Mouse (Mus musculus) heart, postnatal 14 days (tissue): ENCODE data around the gene Ttll11. TPM values are rescaled to one million over a fixed set of nuclear protein-coding genes. Genes with fewer than 3 reads are reported as not detected.
A peak's percentile ranks its signal among the peaks of the same experiment; 100 is the strongest.

Experiments used
- DNase-seq, 2 experiments: peaks; one replicate each; pipeline ENCODE4 v3.0.0; 2021 to 2022
- intact Hi-C: fragments of 180-260 bp; cut with DNase I; formaldehyde crosslinking; loops from one replicate; pipeline ENCODE4 v1.15.1; 2025
- long read RNA-seq, 2 experiments: library from polyadenylated mRNA; stranded (forward); transcript quantifications; one replicate each; pipeline ENCODE4 v2.0.0; 2021
- total RNA-seq, 2 experiments: library from RNA; stranded (reverse); gene quantifications; 2 replicates each; pipeline ENCODE4 v1.2.3; 2021

Ttll11 gene
- total RNA-seq: 1 to 10 TPM; 1.3 to 1.9 TPM
- long read RNA-seq, experiment 1, partial matches to known transcripts: 1 of 9 reads
- long read RNA-seq, experiment 1, other reads (novel, unspliced or antisense): 8 of 9 reads
- long read RNA-seq, experiment 2, partial matches to known transcripts: 0 of 5 reads
- long read RNA-seq, experiment 2, other reads (novel, unspliced or antisense): 5 of 5 reads

GRCm38 (mm10) chr2:35979644-35980021 lies at the start of gene Ttll11:
Gene Ttll11 (minus strand): TSS chr2:35979913.
- DNase-seq: peak; percentile 94 to 95

GRCm38 (mm10) chr2:36023291-36023690 lies 43.6 kb upstream of the Ttll11 start:
- intact Hi-C loops: no loop called here

More at GRCm38 (mm10) chr2:35979644-35980021, at the start of gene Ttll11:
- intact Hi-C loops: loop anchor here (5.0 kb wide), 1 partner anchor 298 kb away; no protein-coding TSS in a partner anchor

GRCm38 (mm10) chr2:36021385-36022159 lies 41.9 kb upstream of the Ttll11 start:
- DNase-seq: peak; percentile 81 to 86
- intact Hi-C loops: no loop called here

More at GRCm38 (mm10) chr2:36023291-36023690, 43.6 kb upstream of the Ttll11 start:
- peak; percentile 63 to 65 for DNase-seq

GRCm38 (mm10) chr2:36013010-36013409 lies 33.3 kb upstream of the Ttll11 start:
- intact Hi-C loops: loop anchor here (5.0 kb wide), 2 partner anchors 89 to 124 kb away; partner anchors contain the start of genes Mrrf and Rbm18
- DNase-seq: peak; percentile 29 to 51

GRCm38 (mm10) chr2:36011331-36011825 lies 31.7 kb upstream of the Ttll11 start:
- DNase-seq: peak; percentile 30 to 44

GRCm38 (mm10) chr2:36010579-36010978 lies 30.9 kb upstream of the Ttll11 start:
- intact Hi-C loops: loop anchor here (5.0 kb wide), 2 partner anchors 92 to 127 kb away; partner anchors contain the start of genes Mrrf and Rbm18
- no peak for DNase-seq

More at GRCm38 (mm10) chr2:36011331-36011825, 31.7 kb upstream of the Ttll11 start:
- intact Hi-C loops: loop anchor here (5.0 kb wide), 2 partner anchors 91 to 126 kb away; partner anchors contain the start of genes Mrrf and Rbm18

- peak; percentile 82 to 84 for DNase-seq
- intact Hi-C loops: loop anchor here (1.0 kb wide), 1 partner anchor 205 kb away; no protein-coding TSS in a partner anchor
These were observed 29.7 kb upstream of the Ttll11 start for GRCm38 (mm10) chr2:36009386-36009785.

GRCm38 (mm10) chr2:36008071-36008470 lies 28.4 kb upstream of the Ttll11 start:
- DNase-seq: peak; percentile 48 to 80
- intact Hi-C loops: loop anchor here (1.0 kb wide), 2 partner anchors 24 to 268 kb away; no protein-coding TSS in a partner anchor

- intact Hi-C loops: no loop called here
- DNase-seq: no peak
These were observed 22.5 kb upstream of the Ttll11 start for GRCm38 (mm10) chr2:36002188-36002587.

- intact Hi-C loops: no loop called here
These were observed 20.7 kb upstream of the Ttll11 start for GRCm38 (mm10) chr2:36000390-36000789.

GRCm38 (mm10) chr2:35999212-35999611 lies 19.5 kb upstream of the Ttll11 start:
- no peak for DNase-seq

More at GRCm38 (mm10) chr2:36000390-36000789, 20.7 kb upstream of the Ttll11 start:
- DNase-seq: no peak

GRCm38 (mm10) chr2:35998416-35998815 lies 18.7 kb upstream of the Ttll11 start:
- DNase-seq: no peak
- intact Hi-C loops: no loop called here

More at GRCm38 (mm10) chr2:35999212-35999611, 19.5 kb upstream of the Ttll11 start:
- intact Hi-C loops: no loop called here

- DNase-seq: no peak
- intact Hi-C loops: no loop called here
These were observed 17.0 kb upstream of the Ttll11 start for GRCm38 (mm10) chr2:35996753-35997152.

- intact Hi-C loops: no loop called here
- peak; percentile 17 to 35 for DNase-seq
These were observed 14.6 kb upstream of the Ttll11 start for GRCm38 (mm10) chr2:35994303-35994702.

GRCm38 (mm10) chr2:35993481-35993880 lies 13.8 kb upstream of the Ttll11 start:
- intact Hi-C loops: no loop called here
- no peak for DNase-seq

- intact Hi-C loops: no loop called here
- no peak for DNase-seq
These were observed 12.5 kb upstream of the Ttll11 start for GRCm38 (mm10) chr2:35992259-35992658.

GRCm38 (mm10) chr2:35983869-35984268 lies 4.2 kb upstream of the Ttll11 start:
- peak; percentile 73 to 76 for DNase-seq
- intact Hi-C loops: loop anchor here (1.0 to 5.0 kb wide), 2 partner anchors 24 to 293 kb away; no protein-coding TSS in a partner anchor

GRCm38 (mm10) chr2:35981872-35982271 lies 2.2 kb upstream of the Ttll11 start:
- no peak for DNase-seq
- intact Hi-C loops: loop anchor here (5.0 kb wide), 1 partner anchor 295 kb away; no protein-coding TSS in a partner anchor

- intact Hi-C loops: no loop called here
- peak; percentile 61 to 67 for DNase-seq
These were observed 621 bp downstream of the Ttll11 start for GRCm38 (mm10) chr2:35978941-35979643.
